Mouse (Mus musculus): ENCODE data around the gene Ubox5.
"Not testable (repeated sequence)": the region's sequence is repeated elsewhere in the genome, so short reads cannot be mapped to it uniquely, and the experiment has no call there.

The Ubox5 gene

DNA sequence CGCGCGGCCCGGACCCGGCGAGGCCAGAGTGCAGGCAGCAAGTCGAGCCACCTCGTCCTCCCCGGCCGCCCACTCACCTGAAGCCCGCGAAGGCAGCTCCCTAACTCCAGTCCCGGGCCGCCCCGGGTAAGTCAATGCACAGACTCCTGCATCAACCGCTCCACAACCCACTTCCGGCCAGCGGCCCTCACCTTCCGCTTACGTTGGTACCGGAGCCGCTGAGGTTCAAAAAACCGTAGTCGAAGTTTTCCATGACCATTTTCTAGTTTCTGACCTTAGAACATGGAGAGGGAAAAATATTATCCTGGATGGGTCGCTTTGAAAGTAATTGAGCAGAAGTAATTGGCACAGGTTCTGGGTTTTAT, at the start of gene Ubox5, which contains the start of gene Fastkd5:
Gene Ubox5, minus strand, starts transcription at position 200 of the 365 bp plus-strand sequence.
Gene Fastkd5, minus strand, starts transcription at position 189 of the 365 bp plus-strand sequence.
- peak; percentile 85 for DNase-seq

DNA sequence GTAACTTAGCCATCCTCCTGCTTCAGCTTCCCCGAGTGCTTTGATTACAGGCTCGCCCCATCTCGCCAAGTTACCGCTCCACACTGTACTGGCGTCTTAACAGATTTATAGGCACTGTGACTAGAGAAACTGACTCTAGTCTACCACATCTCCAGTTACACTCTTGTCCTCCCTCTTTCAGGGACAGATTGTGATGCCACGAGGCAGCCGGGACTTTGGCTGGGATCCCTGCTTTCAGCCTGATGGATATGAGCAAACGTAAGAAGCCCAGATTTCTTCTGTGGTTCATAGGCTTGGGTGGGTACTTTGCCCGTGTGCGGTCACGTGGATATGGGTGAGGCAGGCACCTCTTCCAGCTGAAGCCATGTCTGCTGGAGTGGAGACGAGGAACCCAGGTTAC, 49.3 kb upstream of the Ubox5 start:
- no peak for DNase-seq

DNA sequence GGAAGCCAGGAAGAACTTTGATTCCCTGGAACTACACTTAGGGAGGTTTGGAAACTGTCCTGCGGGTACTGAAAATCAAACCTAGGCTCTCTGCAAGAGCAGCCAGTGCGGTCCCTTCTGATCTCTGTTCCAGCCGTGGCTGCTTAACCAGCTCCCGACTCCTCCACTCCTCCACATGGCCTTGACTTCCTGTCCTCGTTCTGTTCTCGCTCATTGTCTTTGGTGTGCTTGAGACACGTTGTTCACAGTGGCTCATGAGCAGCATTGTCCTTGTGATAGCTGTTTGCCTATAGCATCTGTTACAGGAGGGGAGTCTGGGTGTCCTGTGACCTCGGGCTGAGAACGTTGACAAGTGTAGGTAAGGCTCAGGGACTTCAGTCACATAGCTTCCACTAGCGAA, 47.4 kb upstream of the Ubox5 start:
- DNase-seq, result no peak

- DNase-seq, result peak; percentile 84
Measured at GRCm38 (mm10) chr2:130667559-130667958, 37.7 kb upstream of the Ubox5 start, which contains the start of gene Itpa. Gene Itpa, plus strand, starts transcription at chr2:130667610.

DNA sequence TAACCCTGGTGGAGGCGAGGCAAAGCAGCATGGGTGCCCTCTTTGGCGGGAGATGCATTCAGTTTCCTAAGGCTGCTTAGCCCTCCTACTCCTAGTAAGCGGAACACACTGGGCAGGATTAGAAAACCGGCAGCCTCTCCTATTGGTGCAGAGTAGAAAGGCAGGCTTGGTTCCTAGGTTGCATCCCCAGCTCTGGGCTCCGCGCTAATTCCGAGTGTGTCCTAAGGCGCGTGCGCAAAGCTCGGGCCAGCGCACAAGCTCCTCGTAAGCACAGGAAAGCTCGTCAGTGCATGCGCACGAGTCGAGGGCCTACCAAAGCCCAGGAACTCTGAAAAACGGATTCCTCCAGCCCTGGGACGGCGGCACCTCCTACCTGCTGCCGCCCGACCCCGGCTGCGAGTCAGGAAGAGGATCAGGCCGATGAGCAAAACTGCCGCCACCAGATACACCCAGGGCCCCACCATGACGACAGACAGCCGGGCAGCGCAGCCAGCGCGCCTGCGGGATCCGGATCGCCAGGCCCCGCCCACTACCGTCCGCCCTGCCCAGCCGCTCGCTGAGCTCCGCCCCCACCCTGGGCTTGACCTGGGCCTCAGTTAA, 34.4 kb upstream of the Ubox5 start, which contains the start of gene Ddrgk1:
Gene Ddrgk1, minus strand, starts transcription at position 558 of the 600 bp plus-strand sequence.
- DNase-seq, result peak; percentile 93

DNA sequence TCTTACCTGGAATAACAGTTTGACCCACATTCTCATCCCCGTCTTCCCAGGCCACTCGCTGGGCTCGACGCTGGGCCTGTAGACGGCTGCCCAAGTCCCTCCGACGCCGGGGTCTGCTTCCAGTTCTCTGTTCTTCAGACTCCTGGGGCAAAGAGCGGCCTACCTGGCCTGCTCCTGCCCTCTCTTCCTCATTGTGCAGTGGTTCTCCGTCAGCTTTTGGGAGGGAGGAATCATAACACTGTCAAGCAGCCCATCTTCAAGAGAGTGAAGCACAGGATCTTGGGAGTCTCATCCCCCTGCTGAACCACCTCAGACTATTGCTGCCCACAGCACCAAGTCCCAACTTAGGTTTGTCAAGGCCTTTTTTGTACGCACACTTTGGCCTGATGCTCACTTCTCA, 33.5 kb upstream of the Ubox5 start:
- DNase-seq, result no peak

DNA sequence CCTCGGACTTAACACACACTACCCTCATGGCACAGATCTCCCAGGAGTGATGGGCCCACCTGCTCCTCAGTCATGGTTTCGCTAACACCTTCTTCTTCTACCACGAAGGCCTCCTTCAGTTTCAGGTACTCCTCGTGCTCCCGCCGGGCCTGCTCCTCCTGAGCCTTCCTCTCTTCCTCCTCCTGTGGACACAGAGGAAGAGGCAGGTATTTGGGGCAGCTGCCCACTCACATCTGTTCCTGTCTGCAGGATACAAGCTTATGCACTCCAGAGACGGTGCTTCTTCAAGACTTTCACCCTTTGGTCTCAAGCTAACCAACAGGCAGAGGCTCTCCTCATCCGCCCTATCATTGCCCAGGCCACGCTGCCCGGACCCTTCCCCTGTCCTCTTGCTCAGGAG, 28.7 kb upstream of the Ubox5 start:
- no peak for DNase-seq

GRCm38 (mm10) chr2:130657541-130657940, 27.7 kb upstream of the Ubox5 start:
- no peak for DNase-seq

GRCm38 (mm10) chr2:130656536-130656935, 26.7 kb upstream of the Ubox5 start:
- DNase-seq, result no peak

- DNase-seq, result no peak
Measured at GRCm38 (mm10) chr2:130655660-130656339, 26.0 kb upstream of the Ubox5 start.

DNA sequence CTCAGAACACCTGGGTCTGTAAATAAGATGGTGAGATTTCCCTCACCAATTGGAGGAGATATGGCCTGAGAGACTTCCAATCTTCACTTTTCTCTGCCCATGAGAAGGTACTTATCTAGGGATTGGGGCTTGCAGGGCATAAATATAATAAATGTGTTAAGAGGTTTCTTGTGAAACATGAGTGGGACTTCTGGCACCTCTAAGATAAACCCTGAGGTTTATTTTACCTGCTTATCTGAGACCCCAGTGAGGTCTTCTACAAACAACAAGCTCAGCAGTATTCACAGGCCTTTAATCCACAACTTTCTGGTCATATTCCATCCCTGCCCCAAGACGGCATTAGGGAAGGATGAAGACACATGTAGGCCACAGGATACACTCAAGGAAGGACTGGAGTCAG, 23.9 kb upstream of the Ubox5 start:
- DNase-seq, result no peak

DNA sequence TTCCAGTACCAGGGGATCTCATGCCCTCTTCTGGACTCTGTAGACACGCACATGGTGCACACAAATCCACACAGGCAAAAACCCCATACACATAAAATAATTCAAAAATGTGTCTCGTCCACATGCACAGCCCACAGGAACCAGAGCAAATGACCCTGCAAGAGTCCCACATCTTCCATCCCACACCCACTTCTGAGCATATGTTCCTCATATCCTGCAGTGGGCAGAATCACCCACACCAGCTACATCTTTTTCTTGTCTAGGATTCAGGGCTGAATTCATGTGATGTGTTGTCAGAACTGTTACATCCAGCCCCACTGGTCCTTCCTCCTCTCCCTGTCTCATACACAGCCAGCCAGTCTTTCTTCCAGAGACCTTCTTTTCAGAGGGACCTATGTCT, 23.5 kb upstream of the Ubox5 start:
- DNase-seq, result no peak

DNA sequence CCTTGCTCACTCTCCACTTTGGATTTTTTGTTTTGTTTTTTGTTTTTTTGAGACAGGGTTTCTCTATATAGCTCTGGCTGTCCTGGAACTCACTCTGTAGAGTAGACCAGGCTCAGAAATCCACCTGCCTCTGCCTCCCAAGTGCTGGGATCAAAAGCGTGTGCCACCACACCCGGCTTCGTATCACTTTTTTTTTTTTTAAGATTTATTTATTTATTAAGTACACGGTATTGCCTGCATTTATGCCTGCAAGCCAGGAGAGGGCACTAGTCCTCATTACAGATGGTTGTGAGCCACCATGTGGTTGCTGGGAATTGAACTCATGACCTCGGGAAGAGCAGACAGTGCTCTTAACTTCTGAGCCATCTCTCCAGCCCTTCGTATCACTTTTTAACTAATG, 19.2 kb upstream of the Ubox5 start:
- DNase-seq, result not testable (repeated sequence)

- DNase-seq, result no peak
Measured at GRCm38 (mm10) chr2:130645198-130645597, 15.4 kb upstream of the Ubox5 start.

- DNase-seq, result peak; percentile 94
Measured at GRCm38 (mm10) chr2:130642684-130643369, 13.0 kb upstream of the Ubox5 start, which contains the start of gene Lzts3. Gene Lzts3, minus strand, starts transcription at chr2:130642803.

- peak; percentile 51 for DNase-seq
Measured at GRCm38 (mm10) chr2:130642197-130642660, 12.4 kb upstream of the Ubox5 start.

DNA sequence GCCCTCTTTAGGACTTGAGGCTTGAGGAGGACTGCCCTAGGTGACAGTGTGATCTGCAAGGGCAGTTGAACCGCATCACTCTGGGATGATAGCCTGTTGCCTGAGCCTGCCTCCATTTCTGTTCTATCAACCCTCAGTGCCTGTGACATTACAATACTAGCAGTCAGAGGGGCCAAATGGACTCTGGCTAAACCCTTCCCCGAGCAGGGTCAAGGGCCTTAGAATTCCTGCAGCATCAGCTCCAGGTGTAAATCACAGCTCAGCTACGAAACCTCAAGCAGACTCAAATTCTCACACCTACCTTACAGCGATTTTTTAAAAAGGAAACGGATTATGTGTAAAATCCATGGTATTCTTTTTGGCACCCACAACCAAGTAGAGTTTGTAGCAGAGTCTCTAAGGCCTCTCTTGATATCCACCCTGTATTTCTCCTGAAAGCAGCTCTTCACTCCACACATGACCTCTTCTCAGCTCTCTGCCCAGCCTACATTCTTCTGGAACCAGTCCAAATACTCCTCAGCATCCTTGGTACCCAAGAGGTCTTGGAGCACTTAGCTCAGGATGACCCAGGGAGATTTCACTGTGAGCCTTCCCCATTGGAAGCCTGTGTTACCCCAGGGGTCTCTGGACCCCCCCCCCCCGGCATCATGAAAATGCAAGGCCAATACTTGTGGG, 11.7 kb upstream of the Ubox5 start:
- DNase-seq, result no peak

GRCm38 (mm10) chr2:130639276-130639675, 9.4 kb upstream of the Ubox5 start:
- DNase-seq, result no peak

- no peak for DNase-seq
Measured at GRCm38 (mm10) chr2:130638101-130638611, 8.3 kb upstream of the Ubox5 start.

DNA sequence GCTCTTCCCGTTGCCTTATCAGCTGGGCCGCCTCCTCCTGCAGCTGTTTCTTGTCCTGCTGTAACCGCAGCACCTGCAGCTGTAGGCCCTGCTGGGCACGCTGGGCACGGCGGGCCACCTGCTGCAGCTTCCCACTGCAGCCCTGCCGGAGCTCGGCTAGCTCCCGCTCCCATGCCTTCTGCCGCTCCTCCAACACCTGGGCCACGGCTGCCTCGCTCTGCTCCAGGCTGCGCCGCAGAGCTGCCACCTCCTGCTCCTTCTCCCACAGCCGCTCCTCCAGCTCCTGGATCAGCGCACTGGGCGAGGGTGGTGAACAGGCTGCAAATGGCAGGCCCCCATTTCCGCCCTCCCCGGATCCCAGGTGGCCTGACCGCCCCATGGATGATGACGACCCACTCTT, 6.0 kb upstream of the Ubox5 start:
- DNase-seq, result no peak

GRCm38 (mm10) chr2:130634739-130635411, 5.0 kb upstream of the Ubox5 start:
- no peak for DNase-seq

GRCm38 (mm10) chr2:130634006-130634738, 4.3 kb upstream of the Ubox5 start:
- peak; percentile 85 for DNase-seq

Data from cerebellum, adult 11 months (tissue).